Mouse (Mus musculus) lung, postnatal 14 days (tissue): Measurements from ENCODE around the gene Flrt2.
"Not testable (repeated sequence)": the region's sequence is repeated elsewhere in the genome, so short reads cannot be mapped to it uniquely, and the experiment has no call there.

Experiments
- DNase-seq: peaks from one replicate; pipeline ENCODE4 v3.0.0; 2021

Flrt2 gene

DNA sequence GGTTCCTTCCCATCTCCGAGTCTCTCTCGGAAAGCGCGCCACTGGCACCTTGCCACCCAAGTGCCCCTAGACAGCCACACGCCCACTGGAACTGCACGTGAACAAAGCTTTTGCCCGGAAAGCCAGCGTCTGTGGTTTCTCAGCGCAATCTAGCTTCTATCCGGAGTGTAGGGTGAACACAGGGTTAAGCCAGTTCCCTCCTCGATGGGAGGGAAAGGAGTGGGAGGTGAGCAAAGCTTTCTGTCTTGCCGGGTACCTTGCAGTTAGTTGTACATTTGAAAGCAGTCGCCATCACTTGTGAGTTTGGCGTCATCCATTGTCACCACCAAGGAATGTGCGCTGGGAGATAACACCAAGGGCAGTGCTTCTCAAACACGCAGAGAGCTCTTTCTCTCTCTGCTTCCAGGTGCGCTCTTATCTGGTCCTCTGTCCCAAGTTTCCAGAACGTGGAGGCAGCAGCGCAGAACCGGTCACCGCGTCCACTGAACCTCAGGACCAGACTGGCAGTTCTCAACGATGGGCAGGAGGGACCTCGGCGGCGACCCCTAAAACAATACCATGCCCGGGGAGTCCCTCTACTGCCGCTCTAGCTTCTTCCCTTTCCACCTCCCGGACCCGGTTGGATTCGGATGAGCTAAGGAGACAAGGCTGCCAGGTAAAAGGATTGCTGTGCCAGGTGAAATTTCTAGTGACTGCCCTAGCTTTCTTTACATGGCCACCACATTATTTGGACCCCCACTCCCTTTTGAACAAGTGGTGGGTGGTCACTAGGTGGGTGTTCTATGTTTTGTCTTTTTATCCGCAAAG, at the start of gene Flrt2:
Gene Flrt2 (plus strand): TSS at position 266 of the 807 bp plus-strand sequence.
- DNase-seq, result peak; percentile 28

DNA sequence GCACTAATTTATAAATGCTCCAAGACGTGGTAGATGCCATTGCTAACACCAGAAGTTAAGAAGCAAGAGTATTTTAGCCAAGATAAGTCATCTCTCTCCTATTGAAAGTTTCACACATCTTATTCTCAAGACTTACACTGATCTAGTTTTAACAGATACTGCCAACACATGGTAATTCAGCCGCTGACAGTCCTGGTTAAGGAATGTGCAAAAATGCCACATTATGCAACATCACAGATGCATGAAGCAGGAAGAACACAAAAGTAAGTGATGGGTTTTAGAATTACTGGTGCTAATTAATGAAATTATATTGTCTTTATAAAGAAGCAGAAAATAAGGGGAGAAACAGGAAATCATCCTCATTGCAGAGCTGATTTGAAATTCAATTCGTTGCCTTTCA, 49.8 kb upstream of the Flrt2 start:
- no peak for DNase-seq

DNA sequence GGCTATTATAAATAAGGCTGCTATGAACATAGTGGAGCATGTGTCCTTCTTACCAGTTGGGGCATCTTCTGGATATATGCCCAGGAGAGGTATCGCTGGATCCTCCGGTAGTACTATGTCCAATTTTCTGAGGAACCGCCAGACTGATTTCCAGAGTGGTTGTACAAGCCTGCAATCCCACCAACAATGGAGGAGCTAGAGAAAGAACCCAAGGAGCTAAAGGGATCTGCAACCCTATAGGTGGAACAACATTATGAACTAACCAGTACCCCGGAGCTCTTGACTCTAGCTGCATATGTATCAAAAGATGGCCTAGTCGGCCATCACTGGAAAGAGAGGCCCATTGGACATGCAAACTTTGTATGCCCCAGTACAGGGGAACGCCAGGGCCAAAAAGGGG, 44.8 kb upstream of the Flrt2 start:
- DNase-seq, result not testable (repeated sequence)

DNA sequence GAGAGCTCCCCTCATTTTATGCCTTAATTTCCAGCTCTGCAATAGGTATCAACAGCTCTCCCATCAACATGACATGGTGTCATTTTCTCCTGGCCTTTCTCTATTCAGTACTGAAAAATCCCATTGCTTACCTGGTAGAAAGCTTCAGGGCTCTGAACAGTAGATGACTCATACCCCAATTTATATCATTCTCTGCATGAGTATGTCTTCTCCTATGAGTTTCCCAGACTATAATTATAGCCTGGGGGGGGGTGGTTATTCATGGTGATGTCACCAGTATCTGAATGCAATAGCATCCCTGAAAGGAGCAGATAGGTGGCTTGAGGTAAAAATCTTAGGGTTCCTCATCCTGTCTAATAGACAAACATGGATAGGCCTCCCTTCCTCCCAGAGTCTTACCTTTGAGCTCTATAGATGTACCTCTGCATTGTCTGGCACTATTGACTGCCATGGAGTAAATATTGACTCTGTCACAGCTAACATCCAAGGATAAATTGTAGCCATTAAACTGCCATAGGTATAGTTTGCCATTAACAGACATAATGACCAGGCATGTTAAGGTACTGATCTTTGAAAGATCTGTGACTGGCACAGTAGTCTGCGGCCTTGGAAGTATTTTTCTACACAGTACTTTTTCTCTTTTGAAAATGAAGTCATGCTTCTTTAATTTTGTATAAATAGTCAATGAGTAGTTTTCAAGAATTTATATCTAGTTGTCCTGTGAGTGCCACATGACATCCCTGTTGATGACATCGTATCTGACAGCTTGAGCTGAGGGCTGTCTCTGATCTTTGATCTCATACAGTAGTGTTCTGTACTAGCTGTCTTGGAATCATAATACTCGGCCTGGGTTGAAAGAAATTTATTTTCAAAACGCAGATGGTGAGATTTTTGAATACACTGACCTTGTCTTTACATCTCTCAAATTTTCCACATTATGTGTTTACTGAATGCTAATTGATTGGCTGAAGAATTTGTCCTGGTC, 39.6 kb upstream of the Flrt2 start:
- no peak for DNase-seq

DNA sequence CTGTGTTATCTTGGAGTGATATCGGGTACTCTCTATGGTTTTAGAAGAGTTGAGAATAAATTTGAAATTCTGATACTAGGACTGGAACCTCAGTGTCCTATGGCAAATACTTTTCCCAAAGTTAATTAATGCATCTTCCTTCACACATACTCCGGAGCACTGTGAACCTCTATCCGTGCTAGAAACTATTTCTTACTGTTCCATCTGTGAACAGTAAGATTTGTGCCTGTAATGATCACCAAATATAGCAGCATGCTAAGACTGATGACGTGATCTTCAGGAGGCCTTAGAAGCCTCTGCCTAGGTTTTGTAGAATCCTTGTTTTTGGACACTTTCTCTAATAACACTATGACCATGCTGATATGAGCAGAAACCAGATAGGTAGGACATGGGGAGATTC, 35.4 kb upstream of the Flrt2 start:
- no peak for DNase-seq

DNA sequence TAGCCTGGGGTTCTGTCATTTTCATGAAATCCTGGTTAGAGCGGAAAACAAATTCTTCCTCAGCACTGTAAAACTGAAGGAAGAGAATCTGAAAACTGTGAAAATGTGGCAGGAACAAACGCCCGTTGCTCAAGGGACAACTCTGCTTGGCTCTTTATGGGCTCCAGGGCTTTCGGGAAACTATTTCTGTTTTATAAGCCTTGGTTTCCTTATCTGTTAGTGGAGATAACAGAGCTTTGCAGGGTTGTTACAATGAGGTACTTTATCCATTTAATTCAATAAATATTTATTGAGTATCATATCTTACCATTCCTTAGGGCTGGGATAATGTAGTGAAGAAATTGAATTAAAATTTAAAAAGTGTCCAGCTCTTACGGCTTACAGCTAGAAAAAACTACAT, 24.7 kb upstream of the Flrt2 start:
- no peak for DNase-seq

DNA sequence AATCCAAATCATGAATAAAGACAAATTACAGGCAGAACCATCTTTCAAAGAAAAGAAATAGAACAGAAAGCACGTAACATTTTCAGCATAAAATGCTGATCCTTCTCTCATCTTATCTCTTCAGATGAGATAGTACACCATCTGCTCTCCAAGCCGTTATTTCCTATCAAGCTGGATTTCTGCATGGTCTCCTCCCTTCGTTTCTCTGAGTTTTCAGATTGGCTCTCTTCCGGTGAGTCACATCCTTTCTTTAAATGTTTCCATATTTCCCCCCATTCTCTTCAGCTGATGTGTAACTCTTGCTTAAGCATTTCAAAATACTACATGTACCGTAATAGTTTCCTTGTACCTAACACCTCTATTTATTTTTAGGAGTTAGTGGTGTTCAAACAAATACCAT, 16.3 kb upstream of the Flrt2 start:
- no peak for DNase-seq

DNA sequence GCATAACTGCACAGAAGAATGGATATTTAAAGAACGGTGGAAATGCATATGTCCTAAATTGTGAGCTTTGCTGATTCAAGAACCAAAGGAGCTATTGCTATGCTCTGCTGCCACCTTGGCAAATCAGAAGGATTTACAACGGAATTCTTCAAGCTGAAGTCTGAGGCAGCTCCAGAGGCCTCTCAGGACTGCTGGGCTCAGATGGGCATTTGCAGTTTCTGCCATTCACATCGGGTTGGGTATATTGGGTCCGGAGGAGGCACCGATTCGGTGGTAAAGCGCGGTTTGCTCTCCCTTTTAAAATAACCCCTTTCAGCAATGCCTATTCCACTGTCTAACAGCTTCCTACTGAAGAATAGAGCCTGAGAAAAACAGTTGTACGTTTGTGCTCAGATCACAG, 1.2 kb upstream of the Flrt2 start:
- DNase-seq, result peak; percentile 18

DNA sequence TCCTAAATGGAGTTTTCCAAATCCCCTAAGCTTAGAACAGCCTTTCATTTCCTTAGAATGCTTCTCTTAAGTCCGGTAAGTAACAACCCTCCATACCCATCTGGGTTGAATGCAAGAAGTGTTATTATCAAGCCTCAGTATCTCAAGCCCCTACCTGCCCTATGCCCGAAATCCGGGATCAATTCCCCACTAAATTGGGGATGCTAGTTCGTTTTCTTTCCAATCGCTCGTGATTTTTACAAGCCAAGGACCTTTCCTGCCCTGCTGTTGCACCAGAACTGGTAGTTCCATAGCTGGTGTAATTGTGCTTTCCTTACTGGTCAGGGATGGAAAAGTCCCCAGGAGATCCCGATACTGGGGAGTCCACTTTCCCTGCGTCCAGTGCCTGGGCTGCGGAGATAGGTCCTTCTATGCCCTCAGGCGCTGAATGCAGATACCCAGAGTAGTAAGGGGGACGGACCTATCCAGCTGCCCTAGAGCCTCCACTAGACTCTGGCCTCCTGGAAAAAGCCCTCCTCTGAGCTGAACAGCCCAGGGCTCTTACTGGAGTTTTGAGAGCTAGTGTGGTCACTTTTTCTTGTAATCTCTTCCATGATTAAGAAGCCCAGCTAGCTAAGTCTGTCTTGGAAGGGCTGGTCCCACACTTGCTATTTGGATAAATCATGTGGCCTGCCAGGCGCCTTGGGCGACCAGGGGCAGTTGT, 1.1 kb downstream of the Flrt2 start:
- DNase-seq, result no peak

DNA sequence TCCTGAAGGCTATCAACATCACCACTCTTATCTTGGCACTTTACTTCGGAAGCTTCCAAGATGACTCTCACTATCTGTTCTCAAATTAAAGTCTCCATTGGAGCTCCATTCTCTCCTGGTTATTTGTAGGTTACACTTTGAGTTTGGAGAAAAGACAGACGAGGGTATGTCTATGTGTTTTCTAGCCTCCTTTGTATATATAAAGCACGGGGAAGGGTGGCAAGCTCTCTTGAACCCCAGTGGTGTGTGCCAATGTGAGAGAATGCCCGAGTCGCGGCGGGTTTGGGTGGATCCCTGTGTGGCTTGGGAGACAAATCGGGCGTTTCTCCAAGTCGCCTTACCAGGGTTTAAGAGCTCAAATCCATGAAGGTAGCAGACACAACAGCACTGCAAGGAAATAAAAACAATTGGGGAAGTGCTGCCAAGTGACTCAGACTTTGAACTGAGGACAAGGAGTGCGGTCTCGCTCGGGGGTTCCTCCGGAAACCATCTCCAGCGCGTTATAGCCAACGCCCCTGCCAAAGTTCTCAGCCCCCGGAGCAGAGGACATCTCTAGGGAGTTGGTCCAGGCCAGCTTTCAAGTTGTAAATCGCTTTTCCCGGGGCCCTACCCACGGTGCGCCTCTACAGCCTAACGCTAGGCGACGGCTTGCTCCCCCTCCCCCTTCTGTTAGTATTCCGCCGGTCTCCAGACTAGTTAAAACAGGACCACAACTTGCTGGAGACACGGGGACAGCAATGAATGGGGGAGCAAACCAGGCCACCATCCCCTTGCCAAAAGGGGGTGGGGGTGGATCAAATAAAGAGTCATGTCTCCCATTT, 1.8 kb downstream of the Flrt2 start:
- DNase-seq, result peak; percentile 35

DNA sequence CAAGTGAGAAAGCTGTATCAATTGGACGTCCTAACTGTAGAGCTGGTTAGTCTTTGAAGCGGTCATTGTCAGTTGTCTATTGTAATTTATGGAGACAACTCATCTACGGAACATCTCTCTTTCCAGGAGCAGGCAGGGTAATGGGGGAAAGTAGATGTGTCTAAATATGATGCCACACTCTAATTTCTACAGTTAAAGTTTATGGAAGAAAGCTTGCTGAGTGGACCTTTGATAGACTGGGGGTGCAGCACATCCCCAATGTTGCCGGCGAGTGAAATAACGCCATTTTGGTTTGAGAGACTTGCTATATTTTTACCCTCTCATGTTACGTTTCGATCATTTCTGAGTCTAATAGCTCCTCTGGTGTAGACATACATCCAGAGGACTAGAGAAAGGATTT, 2.5 kb downstream of the Flrt2 start:
- DNase-seq, result no peak

DNA sequence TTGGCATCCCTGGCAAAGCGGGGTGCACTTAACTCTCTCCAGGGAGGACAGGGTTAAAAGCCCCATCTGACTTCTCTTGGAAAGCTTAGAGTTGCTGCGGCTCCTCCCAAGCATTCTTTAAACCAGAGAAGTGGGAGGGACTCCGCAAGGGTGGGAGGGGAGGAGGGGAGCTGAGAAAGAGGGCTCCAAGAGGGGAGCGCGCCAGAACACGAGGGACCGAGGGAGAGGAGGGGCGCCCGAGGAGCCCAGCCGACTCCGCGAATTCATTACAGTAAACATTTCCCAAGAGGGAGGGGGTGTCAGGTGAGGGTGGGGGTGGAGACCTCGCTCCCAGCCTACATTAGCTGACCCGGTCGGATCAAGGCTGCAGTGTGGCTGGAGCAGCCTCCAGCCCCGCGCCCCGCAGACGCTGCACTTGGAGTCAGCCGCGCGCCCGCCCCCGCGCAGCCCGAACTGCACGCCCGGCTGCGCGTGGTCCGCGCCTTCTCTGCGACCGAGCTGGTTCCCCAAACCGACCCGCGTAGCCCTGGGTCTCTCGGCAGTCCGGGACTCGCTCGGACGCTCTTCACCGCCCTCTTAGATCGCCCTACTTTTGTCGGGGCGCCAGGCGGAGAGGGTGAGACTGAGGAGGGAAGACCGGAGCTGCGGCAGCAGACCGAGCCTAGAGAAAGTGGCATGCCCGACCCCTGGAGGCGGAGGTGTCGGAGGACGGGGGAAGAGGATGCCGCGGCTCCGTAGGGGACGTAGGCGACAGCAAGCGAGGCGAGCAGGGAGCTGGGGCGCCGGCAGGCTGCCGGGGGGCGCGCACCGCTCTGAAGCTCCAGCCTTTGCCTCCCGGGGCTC, 3.2 kb downstream of the Flrt2 start:
- DNase-seq, result peak; percentile 47

DNA sequence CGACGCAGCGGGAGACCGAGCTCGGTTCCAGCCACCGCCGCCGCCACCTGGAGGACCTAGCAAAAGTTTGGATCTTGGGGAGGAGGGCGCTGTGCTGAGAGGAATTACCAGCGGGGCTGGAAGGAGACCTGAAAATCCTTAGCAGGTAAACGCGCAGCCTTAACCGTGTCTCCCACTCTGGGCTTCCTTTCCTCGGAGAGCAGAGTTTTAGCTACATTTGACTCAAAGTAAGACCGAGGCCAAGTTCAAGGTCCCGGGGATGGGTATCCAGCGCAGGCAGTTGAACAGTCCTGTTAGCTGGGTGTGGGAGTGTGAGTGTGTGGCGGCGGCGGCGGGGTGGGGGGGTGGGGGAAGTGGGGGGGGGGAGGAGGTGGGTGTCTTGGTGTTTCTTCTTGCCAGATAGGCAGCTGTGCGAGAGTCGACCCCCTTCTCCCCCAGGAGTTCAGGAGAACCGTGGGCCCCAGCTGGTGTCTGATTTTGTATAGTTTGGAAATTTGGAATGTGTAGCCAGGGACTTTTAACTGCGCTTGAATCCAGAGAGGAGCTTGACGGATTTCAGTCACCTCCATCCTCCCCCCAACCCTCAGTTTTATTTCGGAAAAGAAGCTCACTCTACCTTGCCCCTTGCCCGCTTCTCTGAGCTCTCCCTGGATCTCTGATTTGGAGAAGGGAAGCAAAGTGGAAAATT, 4.0 kb downstream of the Flrt2 start:
- no peak for DNase-seq

DNA sequence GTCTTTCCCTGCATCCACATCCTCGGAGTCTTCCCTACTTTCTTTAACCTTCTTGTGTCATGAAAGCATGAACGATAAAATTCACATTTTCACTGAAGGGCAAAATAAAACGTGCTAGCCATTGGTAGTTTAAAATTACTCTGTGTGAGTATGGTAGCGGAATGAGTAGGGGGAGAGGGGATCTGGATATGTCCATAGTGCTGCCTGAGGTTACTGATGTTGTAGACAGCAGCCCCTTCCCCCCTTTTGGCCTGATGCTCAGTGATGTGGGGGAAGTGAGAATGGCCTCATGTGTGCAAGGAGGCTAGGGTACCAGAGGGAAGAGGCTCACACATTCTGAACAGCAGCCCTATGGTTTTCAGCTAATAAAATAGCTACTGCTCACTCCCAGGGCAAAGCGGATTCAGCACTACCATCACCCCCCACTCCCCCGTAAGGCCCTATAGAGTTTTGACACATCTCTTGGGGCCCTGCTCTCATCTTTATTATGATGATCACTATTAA, 4.5 kb downstream of the Flrt2 start:
- no peak for DNase-seq

DNA sequence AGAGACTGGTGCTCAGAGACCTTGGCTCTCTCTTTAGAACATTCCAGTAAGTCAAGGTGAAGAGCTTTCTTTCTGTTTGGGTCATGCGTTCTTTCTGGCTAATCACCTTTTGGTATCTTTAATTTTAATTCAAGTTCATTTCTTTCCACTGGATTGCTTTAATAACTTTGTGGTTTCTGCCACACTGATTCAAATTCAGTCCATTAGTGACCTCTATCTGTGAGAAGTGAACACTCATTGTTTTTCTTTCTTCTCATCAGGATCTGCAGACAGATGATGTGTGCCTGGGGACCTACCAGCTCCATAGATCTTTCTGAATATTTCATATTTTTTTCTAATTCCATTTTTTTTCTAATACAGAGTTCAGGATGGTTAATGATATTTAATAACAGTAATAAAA, 6.5 kb downstream of the Flrt2 start:
- DNase-seq, result no peak

DNA sequence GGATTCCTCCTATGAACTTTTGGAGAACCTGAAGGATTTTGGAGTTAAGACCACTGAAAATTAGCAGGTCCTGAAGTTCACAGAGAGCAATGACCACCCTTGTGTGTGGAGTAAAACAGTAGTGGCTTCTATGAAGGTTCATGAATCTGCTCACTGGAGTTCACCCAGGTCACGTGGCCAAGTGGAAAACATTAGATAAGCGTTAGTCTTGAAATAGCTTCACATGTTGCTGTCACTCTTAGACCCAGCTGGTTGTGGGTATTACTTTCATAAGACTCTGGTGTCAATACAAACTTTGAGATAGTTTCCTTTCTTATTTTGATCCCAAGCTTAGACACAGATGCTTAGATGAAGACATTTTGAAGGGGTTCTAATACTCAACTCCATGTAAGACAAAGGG, 8.7 kb downstream of the Flrt2 start:
- no peak for DNase-seq

DNA sequence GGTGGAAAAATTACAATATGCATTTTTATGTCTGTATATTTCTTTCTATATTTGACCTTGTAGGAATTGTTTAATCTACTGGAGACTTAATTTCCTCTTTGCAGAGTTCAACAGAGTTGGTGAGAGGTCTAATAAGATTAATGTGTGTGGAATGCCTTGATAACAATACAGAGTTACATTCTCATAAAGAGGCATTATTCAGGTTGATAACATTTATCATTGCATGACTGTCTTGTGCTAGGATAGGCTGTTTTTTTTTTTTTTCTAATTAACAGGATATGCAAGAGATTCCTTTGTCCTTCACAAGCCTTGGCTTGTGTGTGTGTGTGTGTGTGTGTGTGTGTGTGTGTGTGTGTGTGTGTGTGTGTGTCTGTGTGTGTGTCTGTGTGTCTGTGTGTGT, 9.6 kb downstream of the Flrt2 start:
- DNase-seq, result no peak

DNA sequence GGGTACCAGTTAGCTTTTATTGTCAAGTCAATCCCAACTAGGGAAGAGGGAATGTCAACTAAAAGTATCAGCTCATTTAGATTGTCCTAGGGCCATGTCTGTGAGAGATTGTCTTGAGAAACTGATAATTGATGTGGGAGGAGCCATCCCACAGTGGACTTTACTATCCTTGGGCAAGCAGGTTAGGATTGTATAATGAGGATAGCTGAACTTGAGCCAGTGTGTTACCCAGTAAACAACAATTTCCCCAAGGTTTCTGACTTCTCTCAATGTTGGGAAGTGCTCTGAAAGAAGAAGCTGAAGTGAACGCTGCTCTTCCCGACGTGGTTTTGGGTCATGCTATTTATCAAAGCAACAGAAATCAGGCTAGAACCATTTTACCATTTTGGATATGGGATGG, 13.0 kb downstream of the Flrt2 start:
- no peak for DNase-seq

DNA sequence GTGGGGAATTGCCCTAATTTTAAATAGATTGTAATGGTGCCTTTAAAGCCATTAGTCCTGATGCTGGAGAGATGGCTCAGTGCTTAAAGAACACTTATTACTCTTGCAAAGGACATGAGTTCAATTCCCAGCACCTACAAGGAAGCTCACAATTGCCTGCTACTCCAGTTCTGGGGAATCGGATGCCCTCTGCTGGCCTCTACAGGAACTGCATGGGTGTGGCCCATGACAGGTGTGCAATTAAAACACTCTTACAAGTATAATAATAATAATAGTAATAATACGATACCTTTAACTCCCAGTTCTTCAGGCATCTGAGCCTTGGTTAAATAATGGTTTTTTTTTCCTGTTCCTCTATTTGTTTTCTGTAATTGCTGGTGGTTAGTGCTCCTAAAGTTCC, 31.2 kb downstream of the Flrt2 start:
- peak; percentile 7 for DNase-seq

DNA sequence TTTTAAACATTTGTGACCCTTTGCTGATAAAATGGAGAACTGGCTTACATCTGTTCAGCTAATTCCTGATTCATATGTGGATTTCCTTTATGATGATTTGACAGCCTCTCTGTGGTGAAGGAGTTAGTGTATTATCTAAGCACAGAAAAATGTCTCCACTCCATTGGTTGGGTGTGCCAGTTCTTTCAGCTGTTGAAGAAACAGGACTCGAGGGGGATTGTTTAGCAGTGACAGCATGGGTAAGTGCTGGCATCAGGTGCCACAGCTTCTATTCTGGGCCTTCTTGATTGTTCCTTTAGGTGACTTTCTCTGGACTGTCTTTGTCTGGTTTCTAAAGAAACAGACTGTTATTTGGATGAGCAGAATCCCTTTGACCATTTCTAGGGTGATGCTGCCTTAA, 42.0 kb downstream of the Flrt2 start:
- DNase-seq, result no peak

DNA sequence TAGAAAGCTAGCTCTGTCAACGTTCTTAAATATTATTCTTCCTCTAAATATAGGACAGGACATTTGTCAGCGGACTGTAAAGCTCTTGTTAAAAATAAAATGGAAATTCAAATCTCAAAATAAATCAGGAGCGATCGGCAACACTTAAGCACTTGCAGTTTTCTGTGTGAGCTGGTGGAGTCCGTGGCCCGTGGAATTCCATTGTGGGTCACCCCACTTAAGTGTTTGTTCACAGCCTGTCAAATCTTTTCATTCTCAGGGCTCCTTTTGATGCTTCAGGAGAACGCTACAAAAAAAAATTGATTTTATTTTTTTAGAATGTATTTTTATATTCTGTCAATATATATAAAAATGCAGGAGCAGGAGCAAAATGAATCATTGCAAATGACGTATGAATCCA, 45.5 kb downstream of the Flrt2 start:
- no peak for DNase-seq
